Mouse (Mus musculus): Measurements from ENCODE around the gene Gpr45. TPM values are rescaled to one million over a fixed set of nuclear protein-coding genes. Genes with fewer than 3 reads are reported as not detected.

The Gpr45 gene
- total RNA-seq, 2 experiments from 2014 or later: not detected

- no peak for ATAC-seq (replicated peaks; ENCODE audit: poor library complexity, severe bottlenecking)
Measured at GRCm38 (mm10) chr1:43045204-43045982, 92.7 kb downstream of the Gpr45 start.

GRCm38 (mm10) chr1:43046990-43047389 is 94.3 kb downstream of the Gpr45 start:
- ATAC-seq (replicated peaks; ENCODE audit: poor library complexity, severe bottlenecking): no peak

GRCm38 (mm10) chr1:43047811-43048210 is 95.1 kb downstream of the Gpr45 start:
- ATAC-seq (replicated peaks; ENCODE audit: poor library complexity, severe bottlenecking): no peak

GRCm38 (mm10) chr1:43051903-43052302 is 99.2 kb downstream of the Gpr45 start:
- ATAC-seq (replicated peaks; ENCODE audit: poor library complexity, severe bottlenecking): no peak

- ATAC-seq (replicated peaks; ENCODE audit: poor library complexity, severe bottlenecking): peak; percentile 66
Measured at GRCm38 (mm10) chr1:43065615-43066310, 113.1 kb downstream of the Gpr45 start.

- no peak for ATAC-seq (replicated peaks; ENCODE audit: poor library complexity, severe bottlenecking)
Measured at GRCm38 (mm10) chr1:43066573-43066972, 113.9 kb downstream of the Gpr45 start.

- ATAC-seq (replicated peaks; ENCODE audit: poor library complexity, severe bottlenecking): no peak
Measured at GRCm38 (mm10) chr1:43067551-43067950, 114.9 kb downstream of the Gpr45 start.

DNA sequence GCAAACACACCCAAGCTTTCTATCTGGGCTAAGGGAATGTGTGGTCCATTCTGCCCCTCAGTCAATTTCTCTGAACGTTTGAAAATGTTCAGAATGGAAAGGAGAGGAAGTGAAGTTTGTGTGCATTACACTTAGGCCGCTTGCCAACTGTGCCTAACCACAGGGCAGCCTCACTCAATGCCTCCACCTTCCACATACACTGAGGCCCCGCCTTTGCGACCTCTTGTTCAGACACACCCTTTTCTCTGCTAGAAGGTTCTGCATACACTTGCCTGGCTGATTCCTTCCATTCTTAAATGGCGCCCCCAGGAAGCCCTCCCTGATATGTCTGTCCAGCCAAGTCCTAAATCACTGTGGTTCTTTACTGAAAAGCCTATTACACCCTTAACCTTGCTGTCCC is 118.1 kb downstream of the Gpr45 start:
- ATAC-seq (replicated peaks; ENCODE audit: poor library complexity, severe bottlenecking): peak; percentile 92

GRCm38 (mm10) chr1:43072028-43072427 is 119.4 kb downstream of the Gpr45 start:
- ATAC-seq (replicated peaks; ENCODE audit: poor library complexity, severe bottlenecking): no peak

- ATAC-seq (replicated peaks; ENCODE audit: poor library complexity, severe bottlenecking): no peak
Measured at GRCm38 (mm10) chr1:43072561-43072960, 119.9 kb downstream of the Gpr45 start.

- no peak for ATAC-seq (replicated peaks; ENCODE audit: poor library complexity, severe bottlenecking)
Measured at GRCm38 (mm10) chr1:43074791-43075190, 122.1 kb downstream of the Gpr45 start.

DNA sequence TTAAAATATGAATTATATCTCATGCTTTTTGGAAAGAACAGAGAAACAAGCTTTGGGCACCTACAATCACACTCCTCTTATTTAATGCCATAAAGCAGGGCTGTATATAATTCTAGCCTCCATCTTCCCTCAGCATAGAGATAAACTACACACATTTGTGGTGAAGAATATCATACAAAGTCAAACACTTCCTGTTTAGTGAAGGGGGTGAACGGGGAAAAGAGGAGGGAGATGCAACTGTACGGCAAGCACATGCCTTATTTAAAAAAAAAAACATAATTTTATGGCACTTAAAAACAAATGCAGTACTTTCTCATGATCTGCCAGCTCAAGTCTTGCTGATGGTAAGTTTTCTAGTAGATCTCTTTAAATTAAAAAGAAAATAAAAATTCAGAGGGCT is 125.5 kb downstream of the Gpr45 start:
- ATAC-seq (replicated peaks; ENCODE audit: poor library complexity, severe bottlenecking): no peak

GRCm38 (mm10) chr1:43082946-43083345 is 130.3 kb downstream of the Gpr45 start:
- ATAC-seq (replicated peaks; ENCODE audit: poor library complexity, severe bottlenecking): no peak

Other genes starting within 250 kb of the Gpr45 start
- gene Mrps9, start 101.6 kb upstream of the Gpr45 start, total RNA-seq (2014; fragmentation: Nextera tagmentation): 77.7 and 91.8 TPM in 2 replicates
- gene Mrps9, start 101.6 kb upstream of the Gpr45 start, total RNA-seq (2017): 83.1 and 85.3 TPM in 2 replicates
- 17.0 and 27.6 TPM in 2 replicates for gene Tgfbrap1, start 145.8 kb downstream of the Gpr45 start, total RNA-seq (2014; fragmentation: Nextera tagmentation)
- gene Tgfbrap1, start 145.8 kb downstream of the Gpr45 start, total RNA-seq (2017): 9.0 and 11.8 TPM in 2 replicates
- 9.7 and 12.7 TPM in 2 replicates for gene AI597479, start 145.8 kb downstream of the Gpr45 start, total RNA-seq (2014; fragmentation: Nextera tagmentation)
- 19.9 and 20.8 TPM in 2 replicates for gene AI597479, start 145.8 kb downstream of the Gpr45 start, total RNA-seq (2017)
- gene Fhl2, start 244.1 kb downstream of the Gpr45 start, total RNA-seq (2014; fragmentation: Nextera tagmentation): not detected in 2 replicates
- 0.88 TPM in 1 of 2 replicates, not detected in the other for gene Fhl2, start 244.1 kb downstream of the Gpr45 start, total RNA-seq (2017)

All from granulocyte monocyte progenitor cell, adult 5-6 weeks (primary cell).